Mouse (Mus musculus) stomach, embryonic 14.5 days (tissue): ENCODE measurements around the gene 1810062G17Rik. TPM values are rescaled to one million over a fixed set of nuclear protein-coding genes. Genes with fewer than 3 reads are reported as not detected.

Experiments used
- ATAC-seq: fragments of 200-750 bp; cut with Nextera tagmentation; 2 replicates; pipeline ENCODE4 v1.8.0; 2017; ENCODE audit warnings: low read depth, moderate TSS enrichment; ENCODE audit not compliant: insufficient number of reproducible peaks, insufficient read depth, low FRiP score
- H3K27ac ChIP-seq: fragments of 300-500 bp; sonication (generic); 2 replicates; pipeline ENCODE4 v1.5.1; 2014; ENCODE audit warnings: mild to moderate bottlenecking, low read length, moderate library complexity, mixed read lengths
- H3K27me3 ChIP-seq: fragments of 300-500 bp; sonication (generic); 2 replicates; pipeline ENCODE4 v1.6.1; 2014; ENCODE audit warnings: low read length, control low read depth, mixed read lengths; ENCODE audit not compliant: control insufficient read depth, insufficient read depth
- H3K36me3 ChIP-seq: fragments of 300-500 bp; sonication (generic); 2 replicates; pipeline ENCODE4 v1.6.1; 2014; ENCODE audit warnings: mild to moderate bottlenecking, control low read depth, low read length, moderate library complexity, mixed read lengths; ENCODE audit not compliant: control insufficient read depth, insufficient read depth
- H3K4me1 ChIP-seq: fragments of 300-500 bp; sonication (generic); 2 replicates; pipeline ENCODE4 v1.6.1; 2014; ENCODE audit warnings: low read length, control low read depth, mixed read lengths; ENCODE audit not compliant: control insufficient read depth, insufficient read depth
- H3K4me2 ChIP-seq: fragments of 300-500 bp; sonication (generic); replicated peaks from 2 replicates; pipeline ENCODE4 v1.6.1; 2014; ENCODE audit warnings: low read depth, low read length, control low read depth
- H3K4me3 ChIP-seq: fragments of 300-500 bp; sonication (generic); 2 replicates; pipeline ENCODE4 v1.5.1; 2014; ENCODE audit warnings: low read depth, low read length, control low read depth
- H3K9ac ChIP-seq: fragments of 300-500 bp; sonication (generic); replicated peaks from 2 replicates; pipeline ENCODE4 v1.6.1; 2014; ENCODE audit warnings: low read depth, mild to moderate bottlenecking, control low read depth, low read length, moderate library complexity, mixed read lengths
- H3K9me3 ChIP-seq: fragments of 300-500 bp; sonication (generic); 2 replicates; pipeline ENCODE4 v1.6.1; 2016; ENCODE audit warnings: low read depth, low read length, control low read depth; ENCODE audit not compliant: control insufficient read depth
- WGBS: fragments of 180-500 bp; shearing (Covaris S2); extraction: QIAGEN DNeasy Blood & Tissue Kit; methylation state at CpG from one replicate; pipeline ENCODE4 v1.1.7; 2014; 5-methylcytosine and 5-hydroxymethylcytosine counted together
- polyA plus RNA-seq: library from polyadenylated mRNA; unstranded; fragments of >200 nt; fragmentation: Nextera tagmentation; extraction: Ambion mirVana; gene quantifications from 2 replicates; pipeline ENCODE4 v1.2.1, GENCODE M21; 2014

1810062G17Rik gene
- polyA plus RNA-seq, 1 experiment from 2014 or later = 2.1 TPM

DNA sequence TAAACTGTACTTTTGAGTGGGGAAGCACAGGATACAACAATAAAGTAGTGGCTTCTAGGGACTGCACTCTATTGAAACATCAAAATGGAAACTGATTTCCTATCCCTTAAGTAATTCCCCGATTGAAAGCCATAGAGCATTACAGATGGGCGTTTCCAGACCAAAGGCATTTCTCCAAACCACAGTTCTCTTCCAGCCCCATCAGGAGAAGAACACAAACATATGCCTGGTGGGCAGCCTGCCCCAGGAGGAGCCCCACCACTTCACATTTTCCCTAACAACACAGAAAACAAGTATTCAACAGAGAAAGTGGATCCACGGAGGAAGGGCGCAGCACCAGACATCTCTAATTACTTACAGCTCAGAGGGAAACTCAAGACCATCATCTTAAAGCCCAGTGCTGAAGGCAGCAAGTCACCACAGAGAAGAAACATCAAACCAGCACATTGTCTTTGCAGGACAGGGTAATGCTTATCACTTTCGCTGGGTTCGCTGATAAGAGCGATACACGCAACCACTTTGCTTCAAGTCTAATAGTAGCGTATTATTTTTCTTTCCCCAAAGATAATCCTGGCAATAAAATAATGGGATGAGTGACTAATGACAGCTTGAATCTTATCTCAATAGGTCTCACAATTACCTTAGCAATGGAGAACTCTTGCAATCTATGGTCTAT lies 17.1 kb downstream of the 1810062G17Rik start:
- no peak overlapping the region for H3K9ac ChIP-seq
- H3K9me3 ChIP-seq = no peaks in the 10 kb centered on the region
- no peak for ATAC-seq
- 76% methylated on average over 9 of the region's 9 CpGs for WGBS
- no peaks in the 10 kb centered on the region for H3K36me3 ChIP-seq
- no peaks in the 10 kb centered on the region for H3K27me3 ChIP-seq
- H3K27ac ChIP-seq = no peak overlapping the region
- no peak overlapping the region for H3K4me2 ChIP-seq
- no peaks in the 10 kb centered on the region for H3K4me1 ChIP-seq
- no peak overlapping the region for H3K4me3 ChIP-seq

DNA sequence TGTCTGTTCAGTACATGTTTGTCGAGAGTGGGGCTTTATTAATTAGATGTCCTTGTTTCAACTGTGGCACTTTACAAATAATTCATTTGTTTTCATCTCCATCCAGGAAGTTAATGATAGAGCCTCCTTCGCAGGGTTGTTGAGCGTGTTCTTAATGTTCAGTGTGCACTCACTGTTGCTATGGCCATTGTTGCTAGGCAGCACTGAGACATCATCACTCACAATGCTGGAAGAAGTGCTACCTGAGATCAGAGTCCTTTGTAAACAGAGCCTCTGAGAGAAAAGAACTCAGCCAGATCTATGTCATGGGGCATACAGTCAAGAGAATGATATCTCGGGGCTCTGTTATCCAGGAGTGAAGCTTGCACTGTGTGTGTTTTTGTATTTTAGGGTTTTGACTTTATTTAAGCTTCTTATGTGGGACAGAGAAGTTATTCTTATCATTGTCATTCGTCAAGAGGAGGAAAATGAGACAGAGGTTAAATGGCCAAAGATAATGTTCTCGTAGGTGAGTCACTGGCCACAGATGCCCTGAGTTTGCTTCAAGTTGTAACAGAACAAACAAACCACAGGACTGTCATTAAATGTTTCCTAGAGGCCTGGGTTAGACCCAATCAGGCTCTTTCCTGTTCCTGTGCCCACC lies 18.0 kb downstream of the 1810062G17Rik start:
- Histone ChIP-seq H3K4me2 (no peak overlapping the region), H3K4me3 (no peak overlapping the region), H3K9ac (no peak overlapping the region), H3K9me3 (no peaks in the 10 kb centered on the region), H3K36me3 (no peaks in the 10 kb centered on the region), H3K4me1 (no peaks in the 10 kb centered on the region), H3K27ac (no peak overlapping the region), H3K27me3 (no peaks in the 10 kb centered on the region)
- WGBS = 31% methylated on average over 6 of the region's 6 CpGs
- no peak for ATAC-seq

DNA sequence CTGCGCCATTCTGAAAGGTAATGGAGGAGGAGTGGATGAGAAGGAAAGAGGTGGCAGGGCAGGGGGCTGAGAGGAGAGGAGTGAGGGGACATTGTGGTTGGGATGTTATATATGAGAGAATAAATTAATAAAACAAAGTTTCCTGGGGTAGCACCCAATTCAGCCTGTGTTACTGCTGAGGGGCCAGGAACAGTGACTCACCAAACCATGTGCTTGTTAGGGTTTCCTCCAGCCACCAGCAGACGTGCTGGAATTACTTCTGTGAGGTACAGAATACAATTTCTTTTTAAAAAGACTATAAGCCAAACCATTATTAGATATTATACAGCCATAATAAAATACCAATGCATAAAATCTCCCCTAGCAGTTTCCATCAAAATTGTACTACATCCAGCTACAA lies 18.9 kb downstream of the 1810062G17Rik start:
- WGBS = 81% methylated on average over 2 of the region's 2 CpGs
- ATAC-seq = no peak
- Histone ChIP-seq H3K9me3 (no peaks in the 10 kb centered on the region), H3K4me3 (no peak overlapping the region), H3K4me1 (no peaks in the 10 kb centered on the region), H3K27me3 (no peaks in the 10 kb centered on the region), H3K27ac (no peak overlapping the region), H3K9ac (no peak overlapping the region), H3K4me2 (no peak overlapping the region), H3K36me3 (no peaks in the 10 kb centered on the region)

DNA sequence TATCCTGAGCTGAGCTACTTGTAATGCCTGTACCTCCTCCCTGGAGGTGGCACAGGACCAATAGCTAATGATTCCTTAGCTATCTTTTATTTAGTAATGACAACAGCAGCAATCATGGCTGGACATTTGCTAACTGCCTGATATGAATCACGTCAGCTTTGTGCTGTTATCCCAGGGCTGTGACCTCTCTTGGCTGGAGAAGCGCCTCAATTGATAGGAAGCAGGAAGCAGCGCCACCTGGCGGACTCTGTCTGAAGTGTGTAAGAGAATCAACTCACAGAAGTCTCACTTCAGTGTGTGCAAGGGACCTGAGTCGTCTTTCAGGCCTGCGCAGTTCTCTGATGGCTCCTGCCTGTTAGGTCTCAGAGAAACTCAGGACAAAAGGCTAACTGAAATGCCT lies 19.7 kb downstream of the 1810062G17Rik start:
- Histone ChIP-seq H3K9ac (no peak overlapping the region), H3K27me3 (no peaks in the 10 kb centered on the region), H3K27ac (no peak overlapping the region), H3K4me1 (no peaks in the 10 kb centered on the region), H3K9me3 (no peaks in the 10 kb centered on the region), H3K36me3 (no peaks in the 10 kb centered on the region), H3K4me3 (no peak overlapping the region), H3K4me2 (no peak overlapping the region)
- peak; percentile 40; the same call in 1 of the 2 replicates for ATAC-seq
- 11% methylated on average over 6 of the region's 6 CpGs for WGBS

DNA sequence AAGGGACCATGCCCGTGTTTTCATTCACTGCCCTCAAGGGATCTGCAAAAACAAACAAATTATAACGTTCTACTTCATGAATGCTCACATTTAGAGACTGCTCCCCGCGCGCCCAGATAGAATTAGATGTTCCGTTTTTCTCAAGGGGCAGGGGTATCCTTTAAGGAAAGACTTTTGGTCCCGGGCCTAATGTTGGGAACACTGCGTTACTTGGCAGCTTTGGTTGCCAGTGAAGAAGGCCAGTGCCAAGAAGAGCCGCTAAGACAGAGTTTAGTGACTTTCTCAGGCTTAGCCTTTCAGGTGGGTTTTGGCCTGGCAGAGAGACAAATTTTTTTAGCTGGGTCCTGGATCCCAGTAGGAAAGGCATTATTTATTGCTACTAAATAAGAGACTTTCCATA lies 20.5 kb downstream of the 1810062G17Rik start:
- H3K4me1 ChIP-seq = no peaks in the 10 kb centered on the region
- no peaks in the 10 kb centered on the region for H3K27me3 ChIP-seq
- no peak for ATAC-seq
- WGBS = 87% methylated on average over 9 of the region's 9 CpGs
- no peaks in the 10 kb centered on the region for H3K36me3 ChIP-seq
- H3K27ac ChIP-seq = no peak overlapping the region
- no peak overlapping the region for H3K9ac ChIP-seq
- H3K4me2 ChIP-seq = no peak overlapping the region
- no peak overlapping the region for H3K4me3 ChIP-seq
- H3K9me3 ChIP-seq = no peaks in the 10 kb centered on the region

DNA sequence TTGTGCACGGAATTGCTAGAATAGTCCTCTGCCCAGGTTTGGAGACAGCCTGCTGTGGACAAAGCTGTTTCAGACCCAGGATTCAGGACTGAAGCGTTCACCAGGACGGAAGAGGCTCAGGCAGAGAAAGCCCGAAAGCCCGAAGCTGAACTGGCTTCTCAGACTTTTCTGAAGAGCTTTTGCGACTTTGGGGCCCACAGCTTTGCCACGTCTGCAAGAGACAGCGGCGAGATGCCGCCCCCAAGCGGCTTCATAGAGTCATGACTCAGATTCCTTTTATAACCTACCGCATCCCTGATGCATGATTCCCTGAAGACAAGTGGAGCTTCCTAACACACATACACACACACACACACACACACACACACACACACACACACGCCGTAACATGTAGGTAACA lies 21.0 kb downstream of the 1810062G17Rik start:
- H3K9me3 ChIP-seq = no peaks in the 10 kb centered on the region
- no peak overlapping the region for H3K4me3 ChIP-seq
- H3K27me3 ChIP-seq = no peaks in the 10 kb centered on the region
- H3K4me2 ChIP-seq = no peak overlapping the region
- ATAC-seq = 0 out of 2 replicates have a peak, but pooled peaks have one; percentile 44
- 15% methylated on average over 14 of the region's 14 CpGs for WGBS
- no peak overlapping the region for H3K27ac ChIP-seq
- no peak overlapping the region for H3K9ac ChIP-seq
- no peaks in the 10 kb centered on the region for H3K4me1 ChIP-seq
- no peaks in the 10 kb centered on the region for H3K36me3 ChIP-seq

DNA sequence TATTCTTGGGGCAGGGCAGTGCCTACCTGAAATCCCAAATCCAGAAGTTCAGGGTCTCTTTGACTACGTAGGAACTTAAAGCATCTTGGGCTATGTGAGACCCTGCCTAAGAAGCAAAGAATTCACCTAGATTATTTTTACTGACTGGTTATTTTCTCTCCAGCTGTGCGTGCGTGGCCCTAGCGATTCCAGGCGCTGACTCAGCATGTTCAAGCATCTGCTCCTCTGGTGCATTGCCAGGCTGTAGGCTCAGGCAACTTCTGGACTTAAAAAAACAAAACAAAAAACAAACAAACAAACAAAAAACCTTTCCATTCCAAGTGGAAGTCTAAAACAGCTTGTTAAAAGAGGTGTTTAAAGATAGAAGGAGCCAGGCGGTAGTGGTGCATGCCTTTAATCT lies 22.5 kb downstream of the 1810062G17Rik start:
- H3K36me3 ChIP-seq = no peaks in the 10 kb centered on the region
- 85% methylated on average over 6 of the region's 6 CpGs for WGBS
- H3K4me1 ChIP-seq = no peaks in the 10 kb centered on the region
- H3K9me3 ChIP-seq = no peaks in the 10 kb centered on the region
- ATAC-seq = no peak
- no peak overlapping the region for H3K27ac ChIP-seq
- no peaks in the 10 kb centered on the region for H3K27me3 ChIP-seq
- H3K9ac ChIP-seq = no peak overlapping the region
- H3K4me2 ChIP-seq = no peak overlapping the region
- H3K4me3 ChIP-seq = no peak overlapping the region

DNA sequence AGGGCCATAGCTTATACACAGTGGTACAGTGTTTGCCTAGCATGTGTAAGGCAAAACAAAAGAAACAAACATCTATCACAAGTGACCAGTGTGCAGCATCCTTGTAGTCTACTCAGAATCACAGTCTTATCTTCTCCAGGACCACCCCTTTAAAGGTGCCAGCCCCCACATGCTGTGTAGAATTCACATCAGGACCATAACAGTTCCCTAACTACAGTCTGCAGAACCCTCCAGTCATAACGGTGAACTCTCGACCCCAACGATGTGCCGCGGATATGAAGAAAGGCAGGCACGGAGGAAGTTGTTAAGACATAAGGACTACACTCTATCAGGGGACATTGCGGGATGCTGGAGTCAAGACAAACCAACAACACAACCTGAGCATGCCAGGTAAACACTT lies 23.7 kb downstream of the 1810062G17Rik start:
- no peaks in the 10 kb centered on the region for H3K9me3 ChIP-seq
- H3K36me3 ChIP-seq = no peaks in the 10 kb centered on the region
- no peak overlapping the region for H3K4me3 ChIP-seq
- H3K4me1 ChIP-seq = no peaks in the 10 kb centered on the region
- no peaks in the 10 kb centered on the region for H3K27me3 ChIP-seq
- no peak overlapping the region for H3K27ac ChIP-seq
- no peak for ATAC-seq
- no peak overlapping the region for H3K9ac ChIP-seq
- 93% methylated on average over 7 of the region's 7 CpGs for WGBS
- H3K4me2 ChIP-seq = no peak overlapping the region

DNA sequence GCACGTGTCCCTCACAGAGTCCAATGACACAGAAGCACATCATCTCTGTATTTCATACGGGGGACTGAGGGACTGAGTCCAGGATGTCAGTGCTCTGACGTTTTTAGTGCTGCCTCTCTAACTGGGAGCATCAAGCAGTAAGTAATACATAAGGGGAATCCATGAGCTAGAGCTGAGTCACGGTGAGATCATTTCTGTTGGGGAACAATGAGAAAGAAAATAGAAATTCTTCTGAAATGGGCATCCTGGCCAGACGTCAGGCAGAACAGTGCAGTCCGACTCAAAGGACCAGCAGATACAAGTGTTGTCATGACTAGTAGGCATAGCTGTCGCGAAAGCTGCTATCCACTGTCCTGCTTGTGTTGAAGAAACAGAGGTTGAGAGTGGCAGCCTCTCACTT lies 25.2 kb downstream of the 1810062G17Rik start:
- no peak for ATAC-seq
- Histone ChIP-seq H3K4me1 (no peaks in the 10 kb centered on the region), H3K27me3 (no peaks in the 10 kb centered on the region), H3K36me3 (no peaks in the 10 kb centered on the region), H3K4me3 (no peak overlapping the region), H3K27ac (no peak overlapping the region), H3K9ac (no peak overlapping the region), H3K9me3 (no peaks in the 10 kb centered on the region), H3K4me2 (no peak overlapping the region)
- WGBS = 84% methylated on average over 8 of the region's 8 CpGs
